14 mouse cellular contexts compared by ENCODE assay signal in the genomic region with DNA sequence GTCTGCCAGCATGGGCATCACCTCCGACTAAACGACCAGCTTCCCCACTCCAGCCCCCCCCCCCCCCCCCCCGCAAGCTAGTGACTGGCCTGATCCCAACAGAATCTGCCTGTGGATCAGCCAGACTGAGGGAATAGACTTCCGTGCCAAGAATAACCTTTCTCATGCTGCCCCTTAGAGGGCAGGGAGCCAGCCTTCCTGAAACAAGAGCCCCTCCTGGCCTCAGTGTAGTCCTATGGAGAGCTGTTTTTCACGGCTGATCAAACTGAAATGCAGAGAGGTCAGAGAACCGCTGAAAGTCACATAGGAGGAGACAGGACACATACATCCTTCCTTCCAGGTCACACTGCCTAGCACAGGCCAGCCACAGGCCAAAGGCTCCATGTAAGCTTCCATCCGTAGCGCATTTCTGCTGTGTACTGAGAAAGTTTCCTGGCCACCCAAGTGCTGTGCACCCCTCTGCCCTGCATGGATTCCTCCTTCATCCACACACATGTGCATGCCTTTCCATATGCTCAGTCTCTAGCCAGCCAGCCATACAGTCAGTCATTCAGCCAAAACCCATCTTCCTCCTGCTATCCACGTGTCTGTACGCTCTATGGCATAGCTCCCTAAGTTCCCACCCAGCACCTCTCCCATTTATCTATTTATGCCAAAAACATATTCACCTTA. TPM values are rescaled to one million over a fixed set of nuclear protein-coding genes. Genes with fewer than 3 reads are reported as not detected.
DNase-seq lines count a peak whose midpoint lies in the region; ATAC-seq lines count a peak whose summit lies in the region.
"Had no signal": no experiment of that assay in that cellular context is flagged by ENCODE, and none has a peak within 500 bp of the region (broad histone marks: within the 10 kb centered on the region; RNA-seq: fewer than 3 reads in every experiment).

No protein-coding gene starts in this region.

- no peak overlapping the region for H3K4me3 ChIP-seq in heart, embryonic 15.5 days
- no peak overlapping the region for H3K4me3 ChIP-seq in midbrain, embryonic 13.5 days (replicated peaks)
- H3K4me3 ChIP-seq in midbrain, embryonic 15.5 days: no peak overlapping the region
- H3K4me3 ChIP-seq in forebrain, embryonic 16.5 days (replicated peaks; ENCODE audit: low read length): no peak overlapping the region
- H3K4me3 ChIP-seq in neural tube, embryonic 15.5 days (replicated peaks): no peak overlapping the region

- no peaks in the 10 kb centered on the region for H3K9me3 ChIP-seq in heart, embryonic 15.5 days (replicated peaks)
- no peaks in the 10 kb centered on the region for H3K9me3 ChIP-seq in midbrain, embryonic 13.5 days
- H3K9me3 ChIP-seq in midbrain, embryonic 15.5 days: no peaks in the 10 kb centered on the region
- no peaks in the 10 kb centered on the region for H3K9me3 ChIP-seq in forebrain, embryonic 16.5 days (ENCODE audit: control insufficient read depth, low read length)
- H3K9me3 ChIP-seq in neural tube, embryonic 15.5 days (replicated peaks): no peaks in the 10 kb centered on the region

- H3K27me3 ChIP-seq in heart, embryonic 15.5 days: peaks cover 2% of the 10 kb centered on the region; the same call in 1 of the 2 replicates
- peaks cover 24% of the 10 kb centered on the region for H3K27me3 ChIP-seq in midbrain, embryonic 13.5 days
- no peaks in the 10 kb centered on the region for H3K27me3 ChIP-seq in midbrain, embryonic 15.5 days (replicated peaks)
- H3K27me3 ChIP-seq in forebrain, embryonic 16.5 days (replicated peaks; ENCODE audit: control insufficient read depth, insufficient read depth, low read length): no peaks in the 10 kb centered on the region
- no peaks in the 10 kb centered on the region for H3K27me3 ChIP-seq in neural tube, embryonic 15.5 days (replicated peaks)

- 35% methylated on average over 9 of the region's 10 CpGs for WGBS in heart, embryonic 15.5 days
- WGBS in midbrain, embryonic 13.5 days: 37% methylated on average over 10 of the region's 10 CpGs
- 30% methylated on average over 10 of the region's 10 CpGs for WGBS in midbrain, embryonic 15.5 days
- 24% methylated on average over 8 of the region's 10 CpGs for WGBS in forebrain, embryonic 16.5 days
- 28% methylated on average over 10 of the region's 10 CpGs for WGBS in neural tube, embryonic 15.5 days

- no peak for DNase-seq in heart, adult 8-10 months (ENCODE audit: low spot score)
- no peak for DNase-seq in adrenal gland, postnatal 10 days
- DNase-seq: adrenal gland, postnatal 36 days; cerebellum, adult 8-10 months; heart, adult 18-20 months; lung, adult 2 months; right cerebral cortex, postnatal 4 days had no signal

- H3K27ac ChIP-seq in heart, embryonic 15.5 days: peak overlapping the region; percentile 33; the same call in 1 of the 2 replicates
- H3K27ac ChIP-seq in midbrain, embryonic 13.5 days: no peak overlapping the region
- no peak overlapping the region for H3K27ac ChIP-seq in midbrain, embryonic 15.5 days
- no peak overlapping the region for H3K27ac ChIP-seq in forebrain, embryonic 16.5 days (ENCODE audit: low read length)
- no peak overlapping the region for H3K27ac ChIP-seq in neural tube, embryonic 15.5 days (replicated peaks)

- H3K36me3 ChIP-seq in heart, embryonic 15.5 days: no peaks in the 10 kb centered on the region
- peaks cover 17% of the 10 kb centered on the region for H3K36me3 ChIP-seq in midbrain, embryonic 13.5 days
- H3K36me3 ChIP-seq in midbrain, embryonic 15.5 days (replicated peaks): no peaks in the 10 kb centered on the region
- no peaks in the 10 kb centered on the region for H3K36me3 ChIP-seq in forebrain, embryonic 16.5 days (ENCODE audit: control insufficient read depth, insufficient read depth)
- H3K36me3 ChIP-seq in neural tube, embryonic 15.5 days: no peaks in the 10 kb centered on the region

- peaks cover 9% of the 10 kb centered on the region for H3K4me1 ChIP-seq in heart, embryonic 15.5 days (replicated peaks)
- peaks cover 33% of the 10 kb centered on the region for H3K4me1 ChIP-seq in midbrain, embryonic 13.5 days (replicated peaks)
- peaks cover 21% of the 10 kb centered on the region for H3K4me1 ChIP-seq in midbrain, embryonic 15.5 days
- peaks cover 24% of the 10 kb centered on the region for H3K4me1 ChIP-seq in forebrain, embryonic 16.5 days (replicated peaks; ENCODE audit: control insufficient read depth, insufficient read depth, low read length)
- peaks cover 27% of the 10 kb centered on the region for H3K4me1 ChIP-seq in neural tube, embryonic 15.5 days
- H3K4me1 ChIP-seq: megakaryocyte, embryonic 14.5 days had no signal

- H3K4me2 ChIP-seq in heart, embryonic 15.5 days: peak overlapping the region; percentile 18; the same call in 1 of the 2 replicates
- no peak overlapping the region for H3K4me2 ChIP-seq in midbrain, embryonic 13.5 days (replicated peaks)
- H3K4me2 ChIP-seq in midbrain, embryonic 15.5 days: no peak overlapping the region
- no peak overlapping the region for H3K4me2 ChIP-seq in forebrain, embryonic 16.5 days (ENCODE audit: low read length)
- H3K4me2 ChIP-seq in neural tube, embryonic 15.5 days: no peak overlapping the region

- ATAC-seq in heart, embryonic 15.5 days (replicated peaks; ENCODE audit: insufficient number of reproducible peaks, insufficient read depth, low FRiP score, low read depth): peak; percentile 47; the same call in 1 of the 2 replicates
- ATAC-seq in midbrain, embryonic 13.5 days: 0 out of 2 replicates have a peak, but pooled peaks have one; percentile 15
- no peak for ATAC-seq in midbrain, embryonic 15.5 days (replicated peaks)
- ATAC-seq in forebrain, embryonic 16.5 days: peak; percentile 33; the same call in 1 of the 2 replicates
- peak; percentile 24; the same call in 1 of the 2 replicates for ATAC-seq in neural tube, embryonic 15.5 days (ENCODE audit: low FRiP score)

- peak overlapping the region; percentile 31; the same call in 1 of the 2 replicates for H3K9ac ChIP-seq in heart, embryonic 15.5 days
- no peak overlapping the region for H3K9ac ChIP-seq in midbrain, embryonic 13.5 days (replicated peaks)
- no peak overlapping the region for H3K9ac ChIP-seq in midbrain, embryonic 15.5 days
- H3K9ac ChIP-seq in forebrain, embryonic 16.5 days (replicated peaks; ENCODE audit: low read depth, low read length): no peak overlapping the region
- H3K9ac ChIP-seq in neural tube, embryonic 15.5 days (replicated peaks): no peak overlapping the region

RNA-seq across cellular contexts. Expression of a gene that starts 18.2 kb away (rescaled TPM):
- polyA plus RNA-seq in heart, embryonic 15.5 days (2015; fragmentation: Nextera tagmentation; extraction: Ambion mirVana): 4.8 and 7.9 TPM in 2 replicates
- total RNA-seq in heart, adult 8-10 months (2022): under 1 TPM; 0.59 to 0.97 (median 0.84) TPM
- 15.5 and 16.7 TPM in 2 replicates for polyA plus RNA-seq in midbrain, embryonic 13.5 days (2015; fragmentation: Nextera tagmentation; extraction: Ambion mirVana)
- polyA plus RNA-seq in midbrain, embryonic 15.5 days (2015; fragmentation: Nextera tagmentation; extraction: Ambion mirVana): 13.4 and 14.8 TPM in 2 replicates
- 21.9 and 23.6 TPM in 2 replicates for polyA plus RNA-seq in forebrain, embryonic 16.5 days (2015; fragmentation: Nextera tagmentation; extraction: Ambion mirVana)
- 9.1 and 10.4 TPM in 2 replicates for polyA plus RNA-seq in neural tube, embryonic 15.5 days (2015; fragmentation: Nextera tagmentation; extraction: Ambion mirVana)
- 1 to 10 TPM; 5.5 to 9.4 TPM for total RNA-seq in adrenal gland, postnatal 10 days (2021)
- total RNA-seq: CH12.LX had no signal
